Mouse (Mus musculus): ENCODE measurements around the gene Ccdc61. TPM values are rescaled to one million over a fixed set of nuclear protein-coding genes. Genes with fewer than 3 reads are reported as not detected.

Gene Ccdc61
- polyA plus RNA-seq, 1 experiment from 2014 or later, result 26.5 TPM

DNA sequence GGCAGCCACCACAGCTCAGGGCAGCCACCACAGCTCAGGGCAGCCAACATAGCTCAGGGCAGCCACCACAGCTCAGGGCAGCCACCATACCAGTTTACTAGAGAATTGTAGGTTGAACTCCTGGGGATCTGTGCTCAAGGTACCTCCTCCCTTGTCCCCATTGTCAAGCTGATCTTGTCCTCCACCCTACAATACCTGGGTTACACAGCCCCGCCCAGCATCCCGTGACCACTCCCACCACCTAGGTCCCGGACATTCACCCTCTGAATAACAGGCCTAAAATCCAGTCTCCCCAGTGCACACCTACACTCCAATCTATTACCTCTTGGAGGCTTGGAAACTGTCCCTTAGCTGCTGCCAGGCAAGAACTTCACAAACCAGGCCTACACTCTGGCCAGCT lies 5.2 kb downstream of the Ccdc61 start:
- Histone ChIP-seq H3K36me3 (replicated peaks; ENCODE audit: control insufficient read depth, insufficient read depth, low read depth, low read length) (no peaks in the 10 kb centered on the region), H3K4me1 (ENCODE audit: control insufficient read depth, insufficient read depth, low read length) (no peaks in the 10 kb centered on the region; the same call in 1 of the 2 replicates), H3K9ac (replicated peaks; ENCODE audit: low read length) (no peak overlapping the region), H3K4me3 (ENCODE audit: low read depth, low read length) (no peak overlapping the region), H3K27ac (replicated peaks; ENCODE audit: low read depth, low read length) (no peak overlapping the region), H3K4me2 (ENCODE audit: low read depth, low read length) (no peak overlapping the region), H3K27me3 (ENCODE audit: control insufficient read depth, insufficient read depth, low read length) (no peaks in the 10 kb centered on the region), H3K9me3 (replicated peaks; ENCODE audit: control insufficient read depth, low read length) (no peaks in the 10 kb centered on the region)
- no peak for DNase-seq (ENCODE audit: low spot score)
- no peak for ATAC-seq (replicated peaks; ENCODE audit: insufficient number of reproducible peaks, low FRiP score, low TSS enrichment, low read depth)
- 74% methylated on average over 3 of the region's 3 CpGs for WGBS

DNA sequence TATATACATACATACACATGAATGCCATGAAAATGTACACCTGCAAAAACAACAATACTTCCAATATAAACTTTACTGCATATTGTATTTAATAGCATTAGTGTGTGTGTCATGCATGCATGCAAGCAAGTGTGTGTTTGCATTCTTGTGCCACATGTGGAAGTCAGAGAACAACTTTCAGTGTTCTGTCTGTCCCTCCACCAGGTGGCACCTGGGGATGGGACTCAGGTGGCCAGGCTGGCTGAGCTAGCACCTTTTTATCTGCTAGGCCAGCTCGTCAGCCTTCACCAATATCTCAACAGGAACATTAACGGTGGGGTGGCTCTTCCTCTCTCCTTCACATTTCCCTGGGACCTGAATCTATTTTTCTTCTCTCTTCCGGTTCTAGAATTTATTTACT lies 7.7 kb downstream of the Ccdc61 start:
- Histone ChIP-seq H3K27me3 (ENCODE audit: control insufficient read depth, insufficient read depth, low read length) (no peaks in the 10 kb centered on the region), H3K9ac (replicated peaks; ENCODE audit: low read length) (no peak overlapping the region), H3K9me3 (replicated peaks; ENCODE audit: control insufficient read depth, low read length) (no peaks in the 10 kb centered on the region), H3K4me1 (ENCODE audit: control insufficient read depth, insufficient read depth, low read length) (no peaks in the 10 kb centered on the region), H3K36me3 (replicated peaks; ENCODE audit: control insufficient read depth, insufficient read depth, low read depth, low read length) (no peaks in the 10 kb centered on the region), H3K4me3 (ENCODE audit: low read depth, low read length) (no peak overlapping the region), H3K4me2 (ENCODE audit: low read depth, low read length) (no peak overlapping the region), H3K27ac (replicated peaks; ENCODE audit: low read depth, low read length) (no peak overlapping the region)
- ATAC-seq (replicated peaks; ENCODE audit: insufficient number of reproducible peaks, low FRiP score, low TSS enrichment, low read depth), result no peak
- 77% methylated on average over 3 of the region's 3 CpGs for WGBS
- DNase-seq (ENCODE audit: low spot score), result no peak

GRCm38 (mm10) chr7:18900513-18900912 lies 9.7 kb downstream of the Ccdc61 start:
- Histone ChIP-seq H3K36me3 (replicated peaks; ENCODE audit: control insufficient read depth, insufficient read depth, low read depth, low read length) (no peaks in the 10 kb centered on the region), H3K4me2 (ENCODE audit: low read depth, low read length) (no peak overlapping the region), H3K27ac (replicated peaks; ENCODE audit: low read depth, low read length) (no peak overlapping the region), H3K9ac (replicated peaks; ENCODE audit: low read length) (no peak overlapping the region), H3K27me3 (ENCODE audit: control insufficient read depth, insufficient read depth, low read length) (no peaks in the 10 kb centered on the region), H3K4me3 (ENCODE audit: low read depth, low read length) (no peak overlapping the region), H3K9me3 (replicated peaks; ENCODE audit: control insufficient read depth, low read length) (no peaks in the 10 kb centered on the region), H3K4me1 (ENCODE audit: control insufficient read depth, insufficient read depth, low read length) (no peaks in the 10 kb centered on the region)
- ATAC-seq (replicated peaks; ENCODE audit: insufficient number of reproducible peaks, low FRiP score, low TSS enrichment, low read depth) (no peak), DNase-seq (ENCODE audit: low spot score) (no peak)
- WGBS, result 76% methylated on average over 2 of the region's 2 CpGs

DNA sequence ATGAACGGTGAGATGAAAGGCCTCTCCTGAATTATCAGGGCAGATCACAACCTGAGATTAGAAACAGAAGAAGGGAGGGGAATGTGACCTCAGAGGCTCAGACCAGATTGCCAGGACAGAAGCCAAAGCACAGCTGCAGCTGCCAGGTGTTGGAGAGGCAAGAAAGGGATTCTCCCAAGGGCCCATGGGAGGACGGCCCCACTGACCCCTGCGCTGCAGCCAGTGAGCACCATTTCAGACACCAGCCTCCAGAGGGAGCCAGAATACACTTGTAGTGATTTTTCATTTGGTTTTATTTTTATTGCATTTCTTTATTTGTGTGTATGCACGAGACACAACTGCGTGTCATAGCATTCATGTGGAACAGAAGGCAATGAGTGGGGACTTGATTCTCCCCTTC lies 13.7 kb downstream of the Ccdc61 start:
- peaks cover 7% of the 10 kb centered on the region for H3K4me1 ChIP-seq (ENCODE audit: control insufficient read depth, insufficient read depth, low read length)
- H3K9ac ChIP-seq (replicated peaks; ENCODE audit: low read length), result no peak overlapping the region
- no peak overlapping the region for H3K4me2 ChIP-seq (ENCODE audit: low read depth, low read length)
- 39% methylated on average over 5 of the region's 5 CpGs for WGBS
- H3K36me3 ChIP-seq (replicated peaks; ENCODE audit: control insufficient read depth, insufficient read depth, low read depth, low read length), result no peaks in the 10 kb centered on the region
- 0 out of 2 replicates have a peak, but pooled peaks cover 4% of the 10 kb centered on the region for H3K27me3 ChIP-seq (ENCODE audit: control insufficient read depth, insufficient read depth, low read length)
- H3K27ac ChIP-seq (replicated peaks; ENCODE audit: low read depth, low read length), result no peak overlapping the region
- H3K4me3 ChIP-seq (ENCODE audit: low read depth, low read length), result no peak overlapping the region
- peak; percentile 63 for DNase-seq (ENCODE audit: low spot score)
- no peaks in the 10 kb centered on the region for H3K9me3 ChIP-seq (replicated peaks; ENCODE audit: control insufficient read depth, low read length)
- no peak for ATAC-seq (replicated peaks; ENCODE audit: insufficient number of reproducible peaks, low FRiP score, low TSS enrichment, low read depth)

- Histone ChIP-seq H3K4me3 (ENCODE audit: low read depth, low read length) (peak overlapping the region; percentile 35), H3K4me2 (ENCODE audit: low read depth, low read length) (peak overlapping the region; percentile 83), H3K4me1 (ENCODE audit: control insufficient read depth, insufficient read depth, low read length) (peaks cover 7% of the 10 kb centered on the region), H3K9ac (replicated peaks; ENCODE audit: low read length) (peak overlapping the region; percentile 61), H3K27ac (replicated peaks; ENCODE audit: low read depth, low read length) (no peak overlapping the region), H3K36me3 (replicated peaks; ENCODE audit: control insufficient read depth, insufficient read depth, low read depth, low read length) (no peaks in the 10 kb centered on the region), H3K9me3 (replicated peaks; ENCODE audit: control insufficient read depth, low read length) (no peaks in the 10 kb centered on the region), H3K27me3 (ENCODE audit: control insufficient read depth, insufficient read depth, low read length) (0 out of 2 replicates have a peak, but pooled peaks cover 4% of the 10 kb centered on the region)
- 2% methylated on average over 41 of the region's 41 CpGs for WGBS
- ATAC-seq (replicated peaks; ENCODE audit: insufficient number of reproducible peaks, low FRiP score, low TSS enrichment, low read depth) (peak; percentile 61), DNase-seq (ENCODE audit: low spot score) (peak; percentile 75)
These were observed 16.4 kb downstream of the Ccdc61 start for GRCm38 (mm10) chr7:18893651-18894430.

DNA sequence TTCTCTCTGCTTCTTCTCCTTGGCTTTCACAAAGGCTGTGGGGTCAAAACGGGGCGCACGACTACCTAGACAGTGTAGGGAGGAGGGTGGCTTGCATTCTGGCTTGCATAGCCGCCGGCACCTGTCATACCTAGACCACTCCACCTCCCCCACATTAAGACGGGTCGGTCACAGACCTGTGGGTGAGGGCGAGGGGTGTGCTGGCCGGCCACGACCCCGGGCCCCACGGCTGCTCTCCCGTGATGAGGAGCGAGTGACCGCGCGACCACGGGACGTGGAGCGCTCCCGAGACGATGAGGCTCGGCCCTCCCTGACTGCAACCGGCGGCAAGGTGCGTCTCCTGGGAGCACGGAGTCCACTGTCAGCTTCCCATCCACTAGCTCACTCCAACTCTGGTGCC lies 17.2 kb downstream of the Ccdc61 start:
- ATAC-seq (replicated peaks; ENCODE audit: insufficient number of reproducible peaks, low FRiP score, low TSS enrichment, low read depth), result peak; percentile 32; the same call in 1 of the 2 replicates
- no peaks in the 10 kb centered on the region for H3K36me3 ChIP-seq (replicated peaks; ENCODE audit: control insufficient read depth, insufficient read depth, low read depth, low read length)
- no peak overlapping the region for H3K27ac ChIP-seq (replicated peaks; ENCODE audit: low read depth, low read length)
- H3K9ac ChIP-seq (replicated peaks; ENCODE audit: low read length), result no peak overlapping the region
- H3K4me2 ChIP-seq (ENCODE audit: low read depth, low read length), result no peak overlapping the region
- no peaks in the 10 kb centered on the region for H3K9me3 ChIP-seq (replicated peaks; ENCODE audit: control insufficient read depth, low read length)
- H3K27me3 ChIP-seq (ENCODE audit: control insufficient read depth, insufficient read depth, low read length), result 0 out of 2 replicates have a peak, but pooled peaks cover 4% of the 10 kb centered on the region
- peaks cover 7% of the 10 kb centered on the region for H3K4me1 ChIP-seq (ENCODE audit: control insufficient read depth, insufficient read depth, low read length)
- no peak overlapping the region for H3K4me3 ChIP-seq (ENCODE audit: low read depth, low read length)
- no peak for DNase-seq (ENCODE audit: low spot score)
- WGBS, result 26% methylated on average over 23 of the region's 27 CpGs

DNA sequence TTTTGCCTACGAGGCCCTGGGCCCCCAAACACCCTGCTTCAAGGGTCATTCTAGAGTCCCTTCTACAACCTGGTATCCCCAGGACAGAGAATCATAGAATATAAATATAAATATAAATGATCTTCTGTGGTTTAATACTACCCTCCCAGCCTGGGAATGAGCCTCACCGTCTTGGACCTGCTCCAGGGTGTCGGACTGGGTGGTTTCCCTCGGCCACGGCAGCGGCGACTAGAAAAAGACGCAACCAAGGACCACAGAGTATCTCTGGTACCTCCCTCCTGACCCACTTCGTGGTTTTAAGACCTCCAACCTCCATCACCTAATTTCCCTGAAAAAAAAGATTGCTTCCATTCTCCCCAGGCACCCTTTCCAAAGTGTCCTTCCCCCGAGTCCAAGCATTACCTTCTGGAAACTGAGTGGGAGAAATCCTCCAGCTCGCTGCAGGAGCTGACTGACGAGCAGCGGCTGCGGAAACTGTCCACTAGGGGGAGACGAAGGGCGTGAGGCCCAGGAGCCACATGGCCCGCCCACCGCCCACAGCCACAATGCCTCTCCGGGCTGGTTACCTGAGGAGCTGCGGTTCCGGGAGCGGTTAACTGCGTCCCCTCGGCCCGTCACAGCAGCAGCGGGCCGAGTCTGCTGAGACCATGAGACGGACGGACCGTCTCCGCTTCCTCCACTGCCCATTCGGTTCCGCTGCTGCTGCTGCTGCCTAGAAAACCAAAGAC lies 18.2 kb downstream of the Ccdc61 start:
- no peaks in the 10 kb centered on the region for H3K9me3 ChIP-seq (replicated peaks; ENCODE audit: control insufficient read depth, low read length)
- H3K4me2 ChIP-seq (ENCODE audit: low read depth, low read length), result peak overlapping the region; percentile 81
- H3K9ac ChIP-seq (replicated peaks; ENCODE audit: low read length), result peak overlapping the region; percentile 44

DNA sequence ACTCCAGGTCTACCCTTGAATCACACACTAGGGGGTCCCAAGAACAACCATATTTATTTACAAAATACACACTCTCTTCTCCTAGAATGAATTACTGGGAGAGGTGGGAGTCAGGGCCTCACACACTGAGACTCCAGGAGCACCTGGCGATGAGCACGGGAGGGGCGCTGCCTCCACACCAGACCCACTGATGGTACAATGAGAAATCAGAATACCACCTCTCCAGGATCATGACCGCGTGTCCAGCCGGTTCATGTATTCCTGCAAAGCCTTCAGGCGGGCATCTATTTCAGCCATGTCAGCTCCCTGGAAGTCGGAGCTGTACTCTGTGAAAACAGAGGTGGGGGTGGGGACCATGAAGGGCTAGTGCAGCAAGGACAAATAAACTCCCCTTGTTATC lies 19.4 kb downstream of the Ccdc61 start:
- no peaks in the 10 kb centered on the region for H3K9me3 ChIP-seq (replicated peaks; ENCODE audit: control insufficient read depth, low read length)
- DNase-seq (ENCODE audit: low spot score) (no peak), ATAC-seq (replicated peaks; ENCODE audit: insufficient number of reproducible peaks, low FRiP score, low TSS enrichment, low read depth) (no peak)
- no peak overlapping the region for H3K9ac ChIP-seq (replicated peaks; ENCODE audit: low read length)
- WGBS, result 93% methylated on average over 8 of the region's 8 CpGs
- peaks cover 7% of the 10 kb centered on the region for H3K4me1 ChIP-seq (ENCODE audit: control insufficient read depth, insufficient read depth, low read length)
- 0 out of 2 replicates have a peak, but pooled peaks cover 4% of the 10 kb centered on the region for H3K27me3 ChIP-seq (ENCODE audit: control insufficient read depth, insufficient read depth, low read length)
- H3K27ac ChIP-seq (replicated peaks; ENCODE audit: low read depth, low read length), result no peak overlapping the region
- no peak overlapping the region for H3K4me3 ChIP-seq (ENCODE audit: low read depth, low read length)
- H3K4me2 ChIP-seq (ENCODE audit: low read depth, low read length), result no peak overlapping the region
- no peaks in the 10 kb centered on the region for H3K36me3 ChIP-seq (replicated peaks; ENCODE audit: control insufficient read depth, insufficient read depth, low read depth, low read length)

More for the DNA sequence above, 18.2 kb downstream of the Ccdc61 start:
- H3K4me1 ChIP-seq (ENCODE audit: control insufficient read depth, insufficient read depth, low read length), result peaks cover 7% of the 10 kb centered on the region
- peak overlapping the region; percentile 29 for H3K4me3 ChIP-seq (ENCODE audit: low read depth, low read length)
- WGBS, result 20% methylated on average over 33 of the region's 33 CpGs
- no peak overlapping the region for H3K27ac ChIP-seq (replicated peaks; ENCODE audit: low read depth, low read length)
- DNase-seq (ENCODE audit: low spot score), result peak; percentile 93
- 0 out of 2 replicates have a peak, but pooled peaks cover 4% of the 10 kb centered on the region for H3K27me3 ChIP-seq (ENCODE audit: control insufficient read depth, insufficient read depth, low read length)
- 0 out of 2 replicates have a peak, but pooled peaks have one; percentile 34 for ATAC-seq (replicated peaks; ENCODE audit: insufficient number of reproducible peaks, low FRiP score, low TSS enrichment, low read depth)
- no peaks in the 10 kb centered on the region for H3K36me3 ChIP-seq (replicated peaks; ENCODE audit: control insufficient read depth, insufficient read depth, low read depth, low read length)
